In genomic region chr16:30066184-30066851, GRCm38 (mm10) we compare ENCODE assay signal across 8 mouse cellular contexts. TPM values are rescaled to one million over a fixed set of nuclear protein-coding genes. Genes with fewer than 3 reads are reported as not detected.
A peak's percentile ranks its signal among the peaks of the same experiment; 100 is the strongest.
DNase-seq lines count a peak whose midpoint lies in the region; ATAC-seq and TF ChIP-seq lines count a peak whose summit lies in the region.

No protein-coding gene starts in this region.

- no peak for ATAC-seq in embryonic facial prominence, embryonic 13.5 days (ENCODE audit: insufficient number of reproducible peaks, insufficient read depth, low FRiP score, low TSS enrichment, low read depth)
- ATAC-seq in liver, embryonic 14.5 days (ENCODE audit: insufficient read depth): no peak
- ATAC-seq in neural tube, embryonic 12.5 days (ENCODE audit: low FRiP score, low read depth): no peak

- H3K4me2 ChIP-seq in embryonic facial prominence, embryonic 13.5 days: peak overlapping the region; percentile 95
- H3K4me2 ChIP-seq in liver, embryonic 14.5 days (ENCODE audit: low read depth): peak overlapping the region; percentile 48
- peak overlapping the region; percentile 95 for H3K4me2 ChIP-seq in neural tube, embryonic 12.5 days (replicated peaks)

- peak overlapping the region; percentile 69 for H3K4me3 ChIP-seq in embryonic facial prominence, embryonic 13.5 days
- H3K4me3 ChIP-seq in liver, embryonic 14.5 days (ENCODE audit: insufficient read depth in 1 of 2, low read depth in 2 of 2, low read length in 2 of 2): peak overlapping the region; percentile 52 to 67
- H3K4me3 ChIP-seq in neural tube, embryonic 12.5 days: peak overlapping the region; percentile 63

- no peaks in the 10 kb centered on the region for H3K27me3 ChIP-seq in embryonic facial prominence, embryonic 13.5 days
- H3K27me3 ChIP-seq in liver, embryonic 14.5 days (ENCODE audit: control insufficient read depth, insufficient read depth, low read length): peaks cover 97% of the 10 kb centered on the region
- H3K27me3 ChIP-seq in neural tube, embryonic 12.5 days (replicated peaks): peaks cover 11% of the 10 kb centered on the region

- no peak for TF ChIP-seq CTCF in liver, embryonic 14.5 days (IDR thresholded peaks at IDR 0.05; ENCODE audit: low read depth)

- no peaks in the 10 kb centered on the region for H3K36me3 ChIP-seq in embryonic facial prominence, embryonic 13.5 days
- H3K36me3 ChIP-seq in liver, embryonic 14.5 days (replicated peaks; ENCODE audit: control insufficient read depth, insufficient read depth, low read depth): no peaks in the 10 kb centered on the region
- no peaks in the 10 kb centered on the region for H3K36me3 ChIP-seq in neural tube, embryonic 12.5 days

- no peak for TF ChIP-seq EP300 in liver, embryonic 14.5 days (IDR thresholded peaks at IDR 0.05; ENCODE audit: low read depth)

- H3K9ac ChIP-seq in embryonic facial prominence, embryonic 13.5 days: peak overlapping the region; percentile 78
- H3K9ac ChIP-seq in liver, embryonic 14.5 days (replicated peaks): peak overlapping the region; percentile 36
- peak overlapping the region; percentile 69 for H3K9ac ChIP-seq in neural tube, embryonic 12.5 days

- peak overlapping the region; percentile 90 for H3K27ac ChIP-seq in embryonic facial prominence, embryonic 13.5 days
- no peak overlapping the region for H3K27ac ChIP-seq in liver, embryonic 14.5 days
- peak overlapping the region; percentile 67 for H3K27ac ChIP-seq in neural tube, embryonic 12.5 days

- DNase-seq in 416B (ENCODE audit: low read depth): peak; percentile 71
- peak; percentile 55 for DNase-seq in adrenal gland, adult 8-10 months
- peak; percentile 77 for DNase-seq in heart, adult 8-10 months (ENCODE audit: low spot score)
- DNase-seq in kidney, adult 18-20 months: peak; percentile 76
- DNase-seq in liver, embryonic 14.5 days (ENCODE audit: low read depth in 3 of 3, low spot score in 3 of 3): no peak
- peak; percentile 34 for DNase-seq in thymus, postnatal 25 days

- WGBS in embryonic facial prominence, embryonic 13.5 days: under 1% methylated on average over 38 of the region's 38 CpGs
- 1% methylated on average over 38 of the region's 38 CpGs for WGBS in liver, embryonic 14.5 days (ENCODE audit: insufficient replicate concordance)
- under 1% methylated on average over 38 of the region's 38 CpGs for WGBS in neural tube, embryonic 12.5 days

- H3K9me3 ChIP-seq in embryonic facial prominence, embryonic 13.5 days: no peaks in the 10 kb centered on the region
- H3K9me3 ChIP-seq in liver, embryonic 14.5 days (ENCODE audit: control insufficient read depth, low read length): no peaks in the 10 kb centered on the region
- H3K9me3 ChIP-seq in neural tube, embryonic 12.5 days: no peaks in the 10 kb centered on the region

- H3K4me1 ChIP-seq in embryonic facial prominence, embryonic 13.5 days: peaks cover 62% of the 10 kb centered on the region
- peaks cover 0 to 12% of the 10 kb centered on the region in 2 experiments; a peak in 2 of 4 replicates for H3K4me1 ChIP-seq in liver, embryonic 14.5 days (replicated peaks; ENCODE audit: control insufficient read depth in 2 of 2, insufficient read depth in 2 of 2, low read length in 1 of 2)
- H3K4me1 ChIP-seq in neural tube, embryonic 12.5 days: peaks cover 52% of the 10 kb centered on the region

RNA-seq across cellular contexts. Expression of gene Hes1, which starts 2.1 kb away (rescaled TPM):
- 10 to 100 TPM; 25.2 to 38.7 (median 32.2) TPM for total RNA-seq in adrenal gland, adult 8-10 months (2022)
- polyA plus RNA-seq in embryonic facial prominence, embryonic 13.5 days (2015; fragmentation: Nextera tagmentation; extraction: Ambion mirVana): 42.9 and 44.3 TPM in 2 replicates
- total RNA-seq in heart, adult 8-10 months (2022): 10 to 100 TPM; 17.9 to 29.6 (median 23.7) TPM
- 5.3 and 9.2 TPM in 2 replicates for polyA plus RNA-seq in liver, embryonic 14.5 days (2012; rRNA removed)
- 5.1 and 5.6 TPM in 2 replicates for polyA plus RNA-seq in liver, embryonic 14.5 days (2014; fragmentation: Nextera tagmentation; extraction: Ambion mirVana)
- polyA plus RNA-seq in neural tube, embryonic 12.5 days (2016; fragmentation: Nextera tagmentation; extraction: Ambion mirVana): 50.5 and 51.1 TPM in 2 replicates

Comparison
In these comparisons a context has a peak if more than half of its experiments do, and no peak if none do; other contexts are left out.
1. DNase-seq: peak in 416B (single experiment), adrenal gland, adult 8-10 months (single experiment), heart, adult 8-10 months (single experiment), kidney, adult 18-20 months (single experiment) and thymus, postnatal 25 days (single experiment); none in liver, embryonic 14.5 days (0 of 3).
2. Peak in every context shown above with its lines, with median percentiles within 50 percentile points of each other: H3K4me2 ChIP-seq, H3K4me3 ChIP-seq and H3K9ac ChIP-seq.